Mouse (Mus musculus): Measurements from ENCODE around the gene Etv4.

DNA sequence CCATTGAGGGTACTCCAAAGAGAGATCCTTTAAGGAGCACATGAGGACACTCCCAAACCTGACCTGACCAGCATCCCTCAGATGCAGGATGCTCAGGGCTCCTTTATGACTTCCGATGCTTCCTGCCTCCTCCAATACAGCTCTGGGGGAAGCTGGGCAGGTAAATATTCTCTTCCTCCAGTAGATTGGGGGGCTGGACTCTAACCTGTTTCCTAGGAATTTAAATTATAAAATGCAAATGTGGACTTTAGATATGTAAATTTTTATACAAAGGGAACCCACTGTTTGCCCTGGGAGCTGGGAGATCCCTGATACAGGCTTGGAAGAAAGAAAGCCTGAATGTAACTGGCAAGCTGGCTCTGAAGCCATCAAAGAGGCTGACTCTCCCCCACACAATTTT, 2.3 kb upstream of the Etv4 start:
- TF ChIP-seq ZNF384 (IDR thresholded peaks at IDR 0.05; ENCODE audit: low read depth, low read length) (no peak), MAFK (IDR thresholded peaks at IDR 0.05; ENCODE audit: insufficient read depth, low read depth, low read length) (no peak), HCFC1 (IDR thresholded peaks at IDR 0.05; ENCODE audit: borderline replicate concordance, insufficient read depth, low read length) (no peak), ZC3H11A (IDR thresholded peaks at IDR 0.05; ENCODE audit: borderline replicate concordance, low read depth, low read length) (no peak)
